Mouse (Mus musculus): ENCODE results near the gene Slc39a8. TPM values are rescaled to one million over a fixed set of nuclear protein-coding genes. Genes with fewer than 3 reads are reported as not detected.

Slc39a8 gene
- total and polyA plus RNA-seq, 2 experiments from 2014 or later = 11.9 to 16.3 TPM

DNA sequence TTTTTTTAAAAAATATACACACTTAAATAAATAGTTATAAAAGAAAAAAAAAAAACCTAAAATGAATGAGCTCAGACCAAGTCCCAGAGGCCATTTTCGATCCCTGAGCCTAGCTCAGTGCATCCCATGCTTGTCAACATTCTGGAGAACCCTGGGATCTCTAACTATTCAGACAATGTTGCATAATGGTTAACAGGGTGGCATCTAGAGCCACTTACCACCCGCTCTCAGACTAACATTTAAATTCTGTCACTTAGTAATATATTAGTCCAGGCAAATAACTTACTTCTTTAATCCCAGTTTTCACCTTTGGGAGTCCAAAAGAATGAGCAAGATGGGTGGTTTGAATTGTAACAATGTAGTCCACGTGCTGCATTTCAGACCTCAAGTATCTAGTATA lies 9.9 kb downstream of the Slc39a8 start:
- DNase-seq (no peak), ATAC-seq (no peak)
- 87% methylated on average over 3 of the region's 3 CpGs for WGBS
- Histone ChIP-seq H3K27ac (ENCODE audit: low read depth, low read length) (no peak overlapping the region), H3K4me3 (ENCODE audit: low read depth, low read length) (no peak overlapping the region), H3K9ac (no peak overlapping the region), H3K4me1 (ENCODE audit: insufficient read depth) (no peaks in the 10 kb centered on the region), H3K4me2 (ENCODE audit: low read depth) (no peak overlapping the region), H3K27me3 (ENCODE audit: insufficient read depth, low read length) (no peaks in the 10 kb centered on the region), H3K9me3 (ENCODE audit: low read length) (no peaks in the 10 kb centered on the region), H3K36me3 (ENCODE audit: insufficient read depth) (no peaks in the 10 kb centered on the region)
- TF ChIP-seq CTCF (IDR thresholded peaks at IDR 0.05; ENCODE audit: low read depth) = no peak

GRCm38 (mm10) chr3:135839535-135839934 lies 14.5 kb downstream of the Slc39a8 start:
- Histone ChIP-seq H3K27ac (ENCODE audit: low read depth, low read length) (no peak overlapping the region), H3K36me3 (ENCODE audit: insufficient read depth) (no peaks in the 10 kb centered on the region), H3K9me3 (ENCODE audit: low read length) (no peaks in the 10 kb centered on the region), H3K4me2 (ENCODE audit: low read depth) (no peak overlapping the region), H3K27me3 (ENCODE audit: insufficient read depth, low read length) (no peaks in the 10 kb centered on the region), H3K4me3 (ENCODE audit: low read depth, low read length) (no peak overlapping the region), H3K9ac (no peak overlapping the region), H3K4me1 (ENCODE audit: insufficient read depth) (no peaks in the 10 kb centered on the region)
- DNase-seq = no peak
- ATAC-seq = no peak
- no peak for TF ChIP-seq CTCF (IDR thresholded peaks at IDR 0.05; ENCODE audit: low read depth)
- WGBS = 94% methylated on average over 13 of the region's 13 CpGs

DNA sequence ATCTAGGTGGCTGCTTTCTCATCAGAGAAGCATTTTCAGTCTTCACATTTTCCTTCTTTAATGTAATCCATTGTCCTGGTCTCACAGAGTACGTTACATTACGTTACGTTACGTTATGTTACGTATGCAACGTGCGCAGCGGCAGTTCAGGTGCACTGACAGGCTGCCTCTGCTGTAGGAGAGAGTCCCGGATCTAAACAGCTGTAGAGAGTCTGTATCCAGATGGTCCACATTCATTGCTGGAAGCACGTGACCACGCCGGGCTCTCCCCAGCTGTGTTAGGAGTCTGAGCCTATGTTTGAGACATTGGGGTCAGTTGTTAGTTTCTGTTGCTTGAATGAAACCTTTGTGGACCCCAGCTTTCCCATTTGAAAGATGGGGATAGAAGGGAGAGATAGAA lies 15.1 kb downstream of the Slc39a8 start:
- WGBS = 91% methylated on average over 12 of the region's 12 CpGs
- no peak overlapping the region for H3K4me3 ChIP-seq (ENCODE audit: low read depth, low read length)
- no peak overlapping the region for H3K4me2 ChIP-seq (ENCODE audit: low read depth)
- H3K4me1 ChIP-seq (ENCODE audit: insufficient read depth) = no peaks in the 10 kb centered on the region
- no peak for ATAC-seq
- H3K36me3 ChIP-seq (ENCODE audit: insufficient read depth) = no peaks in the 10 kb centered on the region
- no peaks in the 10 kb centered on the region for H3K9me3 ChIP-seq (ENCODE audit: low read length)
- no peaks in the 10 kb centered on the region for H3K27me3 ChIP-seq (ENCODE audit: insufficient read depth, low read length)
- no peak overlapping the region for H3K27ac ChIP-seq (ENCODE audit: low read depth, low read length)
- TF ChIP-seq CTCF (IDR thresholded peaks at IDR 0.05; ENCODE audit: low read depth) = no peak
- DNase-seq = no peak
- no peak overlapping the region for H3K9ac ChIP-seq

GRCm38 (mm10) chr3:135841716-135842511 lies 16.8 kb downstream of the Slc39a8 start:
- H3K36me3 ChIP-seq (ENCODE audit: insufficient read depth) = no peaks in the 10 kb centered on the region
- WGBS = 85% methylated on average over 7 of the region's 7 CpGs
- no peak overlapping the region for H3K4me3 ChIP-seq (ENCODE audit: low read depth, low read length)
- H3K9me3 ChIP-seq (ENCODE audit: low read length) = no peaks in the 10 kb centered on the region
- H3K27ac ChIP-seq (ENCODE audit: low read depth, low read length) = no peak overlapping the region
- ATAC-seq = no peak
- H3K4me2 ChIP-seq (ENCODE audit: low read depth) = no peak overlapping the region
- TF ChIP-seq CTCF (IDR thresholded peaks at IDR 0.05; ENCODE audit: low read depth) = no peak
- no peak overlapping the region for H3K9ac ChIP-seq
- no peaks in the 10 kb centered on the region for H3K4me1 ChIP-seq (ENCODE audit: insufficient read depth)
- no peak for DNase-seq
- no peaks in the 10 kb centered on the region for H3K27me3 ChIP-seq (ENCODE audit: insufficient read depth, low read length)

DNA sequence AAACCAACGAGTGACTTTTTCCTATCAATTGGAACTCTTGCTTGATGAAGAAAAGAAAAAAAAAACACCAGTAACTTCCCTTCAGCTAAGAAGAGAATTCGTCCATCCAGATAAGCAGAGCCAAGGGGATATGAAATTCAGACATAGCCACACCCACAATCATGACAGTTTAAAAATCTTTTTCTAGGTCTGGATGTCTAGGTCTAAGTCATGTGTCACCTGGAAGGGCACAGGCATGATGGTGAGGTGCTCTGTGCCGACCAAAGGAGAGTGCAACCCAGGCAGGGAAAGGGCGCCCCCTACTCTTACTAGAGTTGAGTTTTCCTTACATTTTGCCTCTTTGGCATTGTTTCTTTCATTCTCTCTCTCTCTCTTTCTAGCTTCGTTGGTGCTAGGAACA lies 18.1 kb downstream of the Slc39a8 start:
- no peaks in the 10 kb centered on the region for H3K27me3 ChIP-seq (ENCODE audit: insufficient read depth, low read length)
- H3K9ac ChIP-seq = no peak overlapping the region
- H3K4me2 ChIP-seq (ENCODE audit: low read depth) = no peak overlapping the region
- DNase-seq (no peak), ATAC-seq (no peak)
- WGBS = 78% methylated on average over 5 of the region's 5 CpGs
- no peak overlapping the region for H3K27ac ChIP-seq (ENCODE audit: low read depth, low read length)
- no peaks in the 10 kb centered on the region for H3K4me1 ChIP-seq (ENCODE audit: insufficient read depth)
- TF ChIP-seq CTCF (IDR thresholded peaks at IDR 0.05; ENCODE audit: low read depth) = no peak
- no peaks in the 10 kb centered on the region for H3K9me3 ChIP-seq (ENCODE audit: low read length)
- no peaks in the 10 kb centered on the region for H3K36me3 ChIP-seq (ENCODE audit: insufficient read depth)
- H3K4me3 ChIP-seq (ENCODE audit: low read depth, low read length) = no peak overlapping the region

- WGBS = 87% methylated on average over 8 of the region's 8 CpGs
Observed at GRCm38 (mm10) chr3:135843707-135844106, 18.6 kb downstream of the Slc39a8 start.

DNA sequence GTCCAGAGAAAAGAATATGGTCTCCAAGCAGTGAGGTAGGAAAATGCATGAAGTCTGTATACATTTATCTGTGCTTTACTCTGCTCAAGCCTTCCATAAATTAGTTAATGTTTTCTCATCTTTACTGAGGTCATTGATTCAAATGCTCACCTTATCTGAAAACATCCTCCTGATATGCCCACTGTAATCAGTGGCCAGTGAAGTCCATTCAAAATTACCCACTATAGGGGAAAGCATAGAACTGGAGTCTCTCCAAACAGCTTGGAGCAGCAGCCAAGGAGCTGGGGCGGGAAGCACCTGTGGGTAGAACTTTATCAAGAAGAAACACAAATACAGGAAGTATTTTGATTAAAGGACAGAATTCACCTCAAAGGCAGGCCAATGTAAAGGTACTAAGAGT lies 19.8 kb downstream of the Slc39a8 start:
- 90% methylated on average over 1 of the region's 1 CpGs for WGBS
- H3K4me2 ChIP-seq (ENCODE audit: low read depth) = no peak overlapping the region
- no peaks in the 10 kb centered on the region for H3K27me3 ChIP-seq (ENCODE audit: insufficient read depth, low read length)
- TF ChIP-seq CTCF (IDR thresholded peaks at IDR 0.05; ENCODE audit: low read depth) = no peak
- H3K4me1 ChIP-seq (ENCODE audit: insufficient read depth) = no peaks in the 10 kb centered on the region
- no peak for ATAC-seq
- no peaks in the 10 kb centered on the region for H3K9me3 ChIP-seq (ENCODE audit: low read length)
- H3K36me3 ChIP-seq (ENCODE audit: insufficient read depth) = no peaks in the 10 kb centered on the region
- H3K27ac ChIP-seq (ENCODE audit: low read depth, low read length) = no peak overlapping the region
- no peak for DNase-seq
- H3K4me3 ChIP-seq (ENCODE audit: low read depth, low read length) = no peak overlapping the region
- no peak overlapping the region for H3K9ac ChIP-seq

More at GRCm38 (mm10) chr3:135843707-135844106, 18.6 kb downstream of the Slc39a8 start:
- Histone ChIP-seq H3K27ac (ENCODE audit: low read depth, low read length) (no peak overlapping the region), H3K9me3 (ENCODE audit: low read length) (no peaks in the 10 kb centered on the region), H3K9ac (no peak overlapping the region), H3K27me3 (ENCODE audit: insufficient read depth, low read length) (no peaks in the 10 kb centered on the region), H3K4me2 (ENCODE audit: low read depth) (no peak overlapping the region), H3K36me3 (ENCODE audit: insufficient read depth) (no peaks in the 10 kb centered on the region), H3K4me1 (ENCODE audit: insufficient read depth) (no peaks in the 10 kb centered on the region), H3K4me3 (ENCODE audit: low read depth, low read length) (no peak overlapping the region)
- TF ChIP-seq CTCF (IDR thresholded peaks at IDR 0.05; ENCODE audit: low read depth) = no peak
- ATAC-seq = no peak
- no peak for DNase-seq
